Mouse (Mus musculus): ENCODE results near the gene Mtmr4.

Mtmr4 gene

GRCm38 (mm10) chr11:87615551-87615950, 23.6 kb downstream of the Mtmr4 start:
- DNase-seq (ENCODE audit: low spot score in 2 of 2): no peak

GRCm38 (mm10) chr11:87615952-87616351, 24.0 kb downstream of the Mtmr4 start:
- no peak for DNase-seq (ENCODE audit: low spot score in 2 of 2)

DNA sequence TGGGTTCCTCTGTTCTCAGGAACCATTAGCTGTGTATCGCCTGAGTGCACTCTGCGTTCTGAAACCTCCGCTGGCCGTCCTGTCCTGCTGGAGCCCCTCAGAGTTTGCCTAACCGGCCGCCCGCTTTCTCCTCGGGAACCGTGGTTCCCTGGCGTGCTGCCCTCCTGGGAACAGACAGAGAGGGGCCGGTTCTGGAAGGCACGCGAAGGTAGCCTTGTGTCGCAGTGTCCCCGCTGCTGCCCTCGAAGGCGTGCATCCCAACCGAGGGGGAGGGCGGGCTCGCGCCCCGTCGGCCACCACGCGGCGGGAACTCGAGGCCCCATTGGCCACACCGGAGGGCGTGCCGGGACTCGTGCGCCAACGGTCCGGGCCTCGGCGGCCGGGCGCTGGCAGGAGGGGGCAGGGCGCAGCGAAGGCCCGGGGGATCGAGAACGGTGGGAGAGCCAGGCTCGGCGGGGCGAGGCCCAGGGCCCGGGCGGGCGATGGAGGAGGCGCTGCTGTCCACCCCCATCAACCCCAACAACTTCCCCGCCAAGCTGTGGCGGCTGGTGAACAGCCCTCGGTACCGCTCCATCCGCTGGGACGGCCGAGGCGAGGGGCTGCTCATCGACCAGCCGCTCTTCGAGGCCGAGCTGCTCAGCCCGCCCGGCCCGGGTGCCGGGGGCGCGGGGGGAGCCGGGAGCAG, 25.0 kb downstream of the Mtmr4 start, which contains the start of gene Hsf5:
TSS of gene Hsf5 (plus strand) at position 375 of the 685 bp plus-strand sequence.
- DNase-seq (ENCODE audit: low spot score in 2 of 2): no peak

DNA sequence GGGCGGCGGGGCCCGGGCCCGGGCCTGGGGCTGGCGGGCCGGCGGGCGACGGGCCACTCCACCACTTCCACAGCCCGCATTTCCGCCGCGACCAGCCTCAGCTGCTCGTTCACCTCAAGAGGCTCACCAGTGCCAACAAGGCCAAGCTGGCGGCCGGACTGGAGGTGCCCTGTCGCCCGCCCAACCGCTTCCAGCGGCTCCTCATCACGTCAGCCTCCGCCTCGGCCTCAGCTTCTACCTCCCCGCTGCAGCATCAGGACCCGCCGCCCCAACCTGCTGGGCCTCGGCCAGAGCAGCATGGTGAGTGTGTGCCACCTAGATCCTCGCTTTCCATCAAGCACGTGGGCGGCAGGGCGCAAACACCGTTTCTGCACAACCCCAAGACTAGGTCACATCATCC, 25.6 kb downstream of the Mtmr4 start:
- DNase-seq (ENCODE audit: low spot score in 2 of 2): no peak

DNA sequence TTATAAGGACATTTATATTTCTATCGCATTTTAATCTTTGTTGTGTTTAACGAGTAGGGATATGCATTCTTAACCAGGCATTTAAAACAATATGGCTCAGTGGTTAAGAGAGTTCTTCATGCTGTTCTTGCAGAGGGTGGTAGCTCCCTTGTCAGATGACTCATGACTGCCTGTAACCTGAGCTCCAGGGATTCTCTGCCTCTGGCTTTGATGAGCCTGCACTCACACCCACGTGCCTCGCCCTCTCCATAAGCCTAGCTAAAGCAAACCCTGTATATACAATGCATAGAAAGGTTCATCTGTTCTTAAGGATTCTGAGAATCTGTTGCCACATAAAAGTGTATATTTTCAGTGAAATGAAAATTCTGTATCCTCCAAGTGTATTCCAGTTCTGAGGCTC, 31.2 kb downstream of the Mtmr4 start:
- no peak for DNase-seq (ENCODE audit: low spot score in 2 of 2)

DNA sequence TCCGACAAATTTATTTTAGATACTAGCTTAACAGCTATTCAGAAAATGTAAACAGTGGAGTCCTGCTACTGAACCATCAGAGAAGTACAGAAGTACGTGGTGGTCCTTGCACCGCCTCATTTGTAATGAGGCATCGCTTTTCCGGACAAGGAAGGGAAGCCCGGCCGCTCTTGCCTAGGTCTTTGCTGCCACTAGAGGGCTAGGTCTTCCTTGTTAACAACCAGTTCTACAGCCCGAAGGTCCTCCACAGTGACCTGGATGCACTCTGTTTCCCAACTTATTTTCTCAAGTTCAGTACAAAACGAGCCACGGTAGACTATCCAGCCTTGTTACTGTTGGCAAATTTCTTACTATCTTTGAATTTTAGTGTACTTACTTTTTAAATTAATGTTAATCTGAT, 37.9 kb downstream of the Mtmr4 start:
- DNase-seq (ENCODE audit: low spot score in 2 of 2): no peak

DNA sequence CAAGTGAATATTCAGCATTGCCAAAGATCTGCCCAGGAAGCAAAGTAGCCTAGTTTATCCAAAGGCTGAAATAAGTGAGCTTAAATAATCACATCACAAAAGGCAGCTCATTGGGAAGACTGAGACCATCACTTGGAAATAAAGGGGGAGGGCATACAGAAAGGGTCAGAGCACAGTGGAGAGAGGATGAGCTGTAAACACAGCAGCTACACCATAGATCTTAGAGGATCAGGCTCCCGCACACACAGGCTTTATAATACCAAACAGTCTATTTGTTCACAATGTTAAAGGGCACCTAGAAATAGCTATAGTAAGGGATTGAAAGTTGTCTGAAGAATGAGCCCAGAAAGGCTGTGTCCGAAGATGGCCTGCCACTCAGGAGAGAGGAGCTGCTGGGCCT, 46.8 kb downstream of the Mtmr4 start:
- DNase-seq (ENCODE audit: low spot score in 2 of 2): no peak

DNA sequence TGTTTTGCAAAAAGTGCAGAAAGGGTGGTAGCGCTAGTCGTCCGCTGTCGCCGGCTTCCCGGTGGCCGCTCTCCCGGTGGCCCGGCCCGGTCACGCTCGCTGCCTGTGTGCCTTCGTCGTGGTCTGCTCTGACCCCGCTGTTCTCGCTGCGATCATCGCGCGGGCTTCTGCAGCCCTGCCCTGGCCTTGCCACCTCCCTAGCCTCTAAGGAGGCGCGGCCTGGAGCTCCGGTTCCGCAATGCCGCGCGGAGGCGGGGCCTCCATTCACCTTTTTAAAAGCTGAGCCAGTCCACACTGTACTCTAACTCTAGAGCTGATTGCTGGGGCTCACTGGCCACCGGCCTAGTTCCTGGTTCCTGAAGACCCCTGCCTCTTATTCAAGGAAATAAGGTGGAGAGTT, 47.2 kb downstream of the Mtmr4 start:
- DNase-seq (ENCODE audit: low spot score in 2 of 2): no peak

DNA sequence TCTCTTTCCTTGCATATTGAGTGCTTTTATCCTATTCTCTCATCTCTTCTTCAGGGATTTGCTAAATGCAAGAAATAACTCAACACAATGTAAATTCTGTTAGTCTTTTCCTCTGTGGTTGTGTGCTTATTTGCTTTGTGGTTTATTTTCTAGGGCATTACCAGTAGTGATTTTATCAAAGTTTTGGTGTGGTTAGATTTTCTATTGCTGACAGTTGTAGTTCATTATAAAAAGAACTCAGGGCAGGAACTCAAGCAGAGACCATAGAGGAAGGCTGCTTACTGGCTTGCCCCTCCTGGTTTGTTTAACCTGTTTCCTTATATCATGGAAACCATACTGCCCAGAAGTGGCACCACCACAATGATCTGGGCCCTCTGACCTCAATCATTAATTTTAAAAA, 50.9 kb downstream of the Mtmr4 start:
- no peak for DNase-seq (ENCODE audit: low spot score in 2 of 2)

GRCm38 (mm10) chr11:87654693-87655092, 62.7 kb downstream of the Mtmr4 start:
- no peak for DNase-seq (ENCODE audit: low spot score in 2 of 2)

DNA sequence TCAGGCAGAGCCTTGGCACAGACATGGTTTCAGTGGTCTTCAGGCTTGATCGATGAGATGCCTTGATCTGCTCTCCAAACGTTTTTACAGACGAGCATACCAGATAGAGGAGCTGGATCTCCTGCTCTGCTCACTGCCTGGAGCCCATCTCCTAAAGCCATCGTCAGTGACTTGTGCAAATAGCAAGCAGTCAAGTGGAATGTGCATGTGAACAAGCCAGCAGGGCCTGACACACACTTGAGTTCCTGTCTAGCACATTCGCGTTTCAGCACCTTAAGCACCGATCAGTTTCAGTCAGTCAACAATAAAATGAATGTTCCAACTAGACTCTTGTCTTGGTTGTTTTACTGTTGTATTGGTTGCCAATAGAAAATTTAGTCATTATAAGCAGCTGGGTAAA, 67.3 kb downstream of the Mtmr4 start:
- DNase-seq (ENCODE audit: low spot score in 2 of 2): no peak

DNA sequence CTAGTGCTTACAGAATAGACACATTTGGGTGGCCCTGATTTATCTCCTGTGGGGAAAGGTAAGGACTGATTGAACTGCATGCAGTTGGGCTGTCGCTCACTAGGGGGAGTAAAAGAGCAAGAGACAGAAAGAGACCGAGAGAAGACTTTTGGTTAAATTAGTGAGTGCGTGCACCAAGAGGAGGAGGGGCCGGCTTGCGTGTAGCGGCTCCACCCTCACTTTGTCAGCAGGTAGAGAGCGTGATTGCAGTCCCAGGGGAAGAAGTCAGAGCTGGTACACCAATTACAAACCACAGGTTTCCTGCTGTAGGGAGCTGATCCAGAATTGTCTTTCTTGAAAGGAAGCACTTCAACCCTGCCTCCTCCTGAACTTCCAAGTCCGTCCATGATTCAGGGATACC, 70.4 kb downstream of the Mtmr4 start, which contains the start of gene Rnf43:
TSS of gene Rnf43 (plus strand) at position 316 of the 400 bp plus-strand sequence.
- peak; percentile 87 to 90 for DNase-seq (ENCODE audit: low spot score in 2 of 2)

- DNase-seq (ENCODE audit: low spot score in 2 of 2): no peak
These were observed 70.9 kb downstream of the Mtmr4 start for GRCm38 (mm10) chr11:87662822-87663221.

DNA sequence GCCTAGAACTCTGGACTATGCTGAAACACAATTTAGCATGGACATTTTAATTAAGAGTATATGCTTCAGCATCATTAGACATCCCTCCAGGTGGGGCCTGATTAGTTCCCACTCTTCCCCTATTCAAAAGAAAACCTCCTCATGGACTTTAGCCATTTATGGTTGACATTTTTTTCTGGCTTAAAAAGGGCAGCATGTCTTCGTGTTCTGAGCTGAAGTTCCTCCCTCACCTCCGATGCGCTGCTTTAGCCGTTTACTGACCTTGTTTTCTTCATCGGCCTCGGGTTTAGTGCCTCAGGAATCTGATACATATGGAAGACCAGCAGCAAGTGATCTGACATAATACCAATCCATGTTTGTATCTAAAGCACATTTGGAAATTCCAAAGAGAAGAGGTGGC, 72.0 kb downstream of the Mtmr4 start:
- DNase-seq (ENCODE audit: low spot score in 2 of 2): no peak

DNA sequence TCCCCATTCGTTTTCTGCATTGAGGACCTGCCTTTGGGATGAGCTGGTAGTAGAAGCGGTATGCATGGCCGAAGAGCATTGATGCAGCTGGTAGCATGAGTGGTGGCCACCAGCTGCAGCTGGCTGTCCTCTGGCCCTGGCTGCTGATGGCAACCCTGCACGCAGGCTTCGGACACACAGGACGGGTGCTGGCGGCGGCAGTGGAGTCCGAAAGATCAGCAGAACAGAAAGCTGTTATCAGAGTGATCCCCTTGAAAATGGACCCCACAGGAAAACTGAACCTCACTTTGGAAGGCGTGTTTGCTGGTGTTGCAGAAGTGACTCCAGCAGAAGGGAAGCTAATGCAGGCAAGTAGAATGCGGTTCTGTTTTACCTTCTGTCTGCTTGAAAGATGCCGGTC, 72.6 kb downstream of the Mtmr4 start:
- DNase-seq (ENCODE audit: low spot score in 2 of 2): no peak

DNA sequence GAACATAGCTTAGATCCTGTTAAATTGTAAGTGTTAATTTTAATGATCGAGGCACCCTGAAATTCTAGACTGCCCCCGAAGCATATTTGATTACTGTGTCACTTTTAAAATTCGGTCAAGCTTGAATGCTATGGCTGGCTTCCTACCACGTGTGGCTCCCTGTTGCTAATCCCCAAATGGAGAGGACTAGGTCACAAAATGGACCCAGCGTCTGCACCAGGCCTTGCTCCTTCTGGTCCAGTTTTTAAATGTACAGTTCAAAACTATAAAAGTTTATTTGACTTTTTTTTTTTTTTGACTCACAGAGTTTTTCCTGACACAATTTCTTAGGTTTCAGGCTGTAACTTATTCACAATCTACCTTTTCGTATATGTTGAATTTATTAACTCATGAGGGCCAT, 73.3 kb downstream of the Mtmr4 start:
- DNase-seq (ENCODE audit: low spot score in 2 of 2): no peak

DNA sequence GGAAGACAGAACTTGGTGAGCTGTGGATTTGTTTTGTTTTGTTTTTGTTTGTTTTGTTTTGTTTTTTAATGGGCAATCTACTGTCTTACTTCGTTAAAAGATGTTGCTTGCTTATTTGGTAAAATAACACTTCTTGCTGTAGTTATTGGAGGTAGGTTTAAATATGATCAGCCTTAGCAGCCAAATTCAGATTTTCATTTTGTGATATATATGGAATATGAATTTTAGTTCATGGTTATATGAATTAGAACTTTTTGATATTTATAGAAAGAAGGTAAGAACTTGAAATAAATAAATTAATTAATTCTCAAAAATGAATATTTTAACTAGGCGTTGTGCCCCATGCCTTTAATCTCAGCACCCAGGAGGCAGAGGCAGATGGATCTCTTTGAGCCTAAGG, 73.7 kb downstream of the Mtmr4 start:
- DNase-seq (ENCODE audit: low spot score in 2 of 2): no peak

Data from frontal cortex, postnatal 36 days (tissue).